Mouse (Mus musculus): ENCODE measurements around the gene Ogfod2.

Gene Ogfod2

GRCm38 (mm10) chr5:124111742-124112497 lies at the start of gene Ogfod2:
Gene Ogfod2, plus strand, starts transcription at chr5:124112297.
- in situ Hi-C loops (cut with MboI, MseI) = no loop called here

- in situ Hi-C loops (cut with MboI, MseI) = no loop called here
Measured at GRCm38 (mm10) chr5:124069657-124070056, 42.4 kb upstream of the Ogfod2 start.

- in situ Hi-C loops (cut with MboI, MseI) = no loop called here
Measured at GRCm38 (mm10) chr5:124073682-124074081, 38.4 kb upstream of the Ogfod2 start.

GRCm38 (mm10) chr5:124074845-124075307 lies 37.2 kb upstream of the Ogfod2 start:
- in situ Hi-C loops (cut with MboI, MseI) = loop anchor here (5.0 kb wide), 1 partner anchor 43 kb away; the partner anchor contains the start of gene Vps37b

- in situ Hi-C loops (cut with MboI, MseI) = loop anchor here (5.0 kb wide), 1 partner anchor 43 kb away; the partner anchor contains the start of gene Vps37b
Measured at GRCm38 (mm10) chr5:124075716-124076115, 36.4 kb upstream of the Ogfod2 start.

GRCm38 (mm10) chr5:124076559-124076958 lies 35.5 kb upstream of the Ogfod2 start:
- in situ Hi-C loops (cut with MboI, MseI) = loop anchor here (5.0 kb wide), 1 partner anchor 44 kb away; the partner anchor contains the start of gene Vps37b

GRCm38 (mm10) chr5:124077241-124077640 lies 34.9 kb upstream of the Ogfod2 start:
- in situ Hi-C loops (cut with MboI, MseI) = loop anchor here (5.0 kb wide), 1 partner anchor 45 kb away; the partner anchor contains the start of gene Vps37b

- in situ Hi-C loops (cut with MboI, MseI) = loop anchor here (5.0 kb wide), 1 partner anchor 46 kb away; the partner anchor contains the start of gene Vps37b
Measured at GRCm38 (mm10) chr5:124077856-124078460, 34.1 kb upstream of the Ogfod2 start.

GRCm38 (mm10) chr5:124078794-124079416 lies 33.2 kb upstream of the Ogfod2 start:
- in situ Hi-C loops (cut with MboI, MseI) = loop anchor here (5.0 kb wide), 1 partner anchor 47 kb away; the partner anchor contains the start of gene Vps37b

- in situ Hi-C loops (cut with MboI, MseI) = loop anchor here (5.0 kb wide), 2 partner anchors 48 to 78 kb away; partner anchors contain the start of gene Vps37b
Measured at GRCm38 (mm10) chr5:124079880-124080279, 32.2 kb upstream of the Ogfod2 start.

- in situ Hi-C loops (cut with MboI, MseI) = loop anchor here (5.0 kb wide), 1 partner anchor 80 kb away; no protein-coding TSS in a partner anchor
Measured at GRCm38 (mm10) chr5:124082447-124082846, 29.6 kb upstream of the Ogfod2 start.

- in situ Hi-C loops (cut with MboI, MseI) = loop anchor here (5.0 kb wide), 1 partner anchor 81 kb away; no protein-coding TSS in a partner anchor
Measured at GRCm38 (mm10) chr5:124082941-124083688, 29.0 kb upstream of the Ogfod2 start.

GRCm38 (mm10) chr5:124083850-124084587 lies 28.1 kb upstream of the Ogfod2 start:
- in situ Hi-C loops (cut with MboI, MseI) = loop anchor here (5.0 kb wide), 1 partner anchor 82 kb away; no protein-coding TSS in a partner anchor

- in situ Hi-C loops (cut with MboI, MseI) = loop anchor here (5.0 kb wide), 1 partner anchor 82 kb away; no protein-coding TSS in a partner anchor
Measured at GRCm38 (mm10) chr5:124084588-124085173, 27.4 kb upstream of the Ogfod2 start.

GRCm38 (mm10) chr5:124085513-124085912 lies 26.6 kb upstream of the Ogfod2 start:
- in situ Hi-C loops (cut with MboI, MseI) = no loop called here

GRCm38 (mm10) chr5:124086876-124087275 lies 25.2 kb upstream of the Ogfod2 start:
- in situ Hi-C loops (cut with MboI, MseI) = no loop called here

- in situ Hi-C loops (cut with MboI, MseI) = no loop called here
Measured at GRCm38 (mm10) chr5:124089868-124090267, 22.2 kb upstream of the Ogfod2 start.

GRCm38 (mm10) chr5:124091951-124092406 lies 20.1 kb upstream of the Ogfod2 start:
- in situ Hi-C loops (cut with MboI, MseI) = no loop called here

- in situ Hi-C loops (cut with MboI, MseI) = no loop called here
Measured at GRCm38 (mm10) chr5:124093120-124093794, 18.8 kb upstream of the Ogfod2 start.

All from T-helper 2 cell (primary cell).